Mouse (Mus musculus) lung, postnatal 10 days (tissue): ENCODE results near the gene Ddx43.

ENCODE experiments used
- DNase-seq: peaks from one replicate; pipeline ENCODE4 v3.0.0; 2021

Ddx43 gene

DNA sequence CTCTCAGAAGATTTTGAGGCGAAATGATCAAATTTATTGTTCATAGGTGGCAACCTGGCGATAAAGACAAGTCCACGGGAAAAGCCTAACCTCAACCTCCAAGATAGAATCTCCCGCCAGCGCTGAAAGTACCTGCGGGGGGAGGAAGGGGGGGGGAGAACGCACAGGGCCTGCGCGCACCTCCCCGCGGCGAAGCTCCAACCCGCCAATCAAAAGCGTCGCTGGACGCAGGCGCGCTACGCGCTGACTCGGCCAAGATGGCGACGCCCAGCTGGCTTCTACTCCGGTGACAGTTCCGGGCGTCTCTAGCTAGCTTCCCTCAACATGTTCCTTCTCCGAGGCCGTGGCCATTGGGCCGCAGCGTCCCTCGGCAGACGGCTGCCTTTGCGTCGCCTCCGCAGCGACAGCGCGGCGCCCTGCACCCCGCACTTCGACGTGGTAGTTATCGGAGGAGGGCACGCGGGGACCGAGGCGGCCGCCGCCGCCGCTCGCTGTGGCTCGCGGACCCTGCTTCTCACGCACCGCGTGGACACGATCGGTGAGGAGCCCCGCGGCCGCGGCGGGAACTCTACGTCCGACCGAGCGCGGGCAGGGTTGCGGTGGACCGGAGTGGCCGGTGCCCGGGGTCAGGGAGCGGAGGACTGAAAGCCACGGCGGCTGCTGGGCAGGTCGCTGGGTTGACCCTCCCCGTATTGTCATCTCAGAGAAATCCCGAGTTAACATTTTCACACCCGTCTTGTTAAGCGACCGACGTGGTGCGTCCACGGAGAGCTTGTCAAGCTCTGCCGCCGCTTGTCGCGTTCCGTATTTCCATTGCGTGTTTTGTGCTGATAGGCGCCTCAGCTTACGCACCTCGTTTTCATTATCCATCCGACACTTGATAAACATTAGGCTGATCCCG lies 52.6 kb downstream of the Ddx43 start, which contains the start of the genes Mto1 and Gm17324:
Gene Mto1, plus strand, starts transcription at position 236 of the 901 bp plus-strand sequence.
Gene Gm17324, minus strand, starts transcription at position 814 of the 901 bp plus-strand sequence.
- DNase-seq, result peak; percentile 90

DNA sequence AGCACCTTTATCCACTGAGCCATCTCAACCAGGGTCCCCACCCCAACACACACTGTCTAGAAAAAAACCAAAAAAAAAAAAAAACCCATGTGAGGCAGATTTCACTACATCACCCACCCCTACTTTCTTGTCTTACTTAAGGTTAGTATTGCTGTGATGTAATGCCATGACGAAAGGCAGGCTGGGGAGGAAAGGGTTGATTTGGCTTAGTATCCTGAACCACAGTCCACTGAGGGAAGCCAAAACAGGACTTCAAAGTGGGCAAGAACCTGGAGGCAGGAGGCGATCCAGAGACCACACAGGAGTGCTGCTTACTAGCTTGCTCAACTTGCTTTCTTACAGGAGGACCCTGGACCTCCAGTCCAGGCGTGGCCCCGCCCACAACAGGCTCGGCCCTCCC lies 54.8 kb downstream of the Ddx43 start:
- DNase-seq, result no peak

DNA sequence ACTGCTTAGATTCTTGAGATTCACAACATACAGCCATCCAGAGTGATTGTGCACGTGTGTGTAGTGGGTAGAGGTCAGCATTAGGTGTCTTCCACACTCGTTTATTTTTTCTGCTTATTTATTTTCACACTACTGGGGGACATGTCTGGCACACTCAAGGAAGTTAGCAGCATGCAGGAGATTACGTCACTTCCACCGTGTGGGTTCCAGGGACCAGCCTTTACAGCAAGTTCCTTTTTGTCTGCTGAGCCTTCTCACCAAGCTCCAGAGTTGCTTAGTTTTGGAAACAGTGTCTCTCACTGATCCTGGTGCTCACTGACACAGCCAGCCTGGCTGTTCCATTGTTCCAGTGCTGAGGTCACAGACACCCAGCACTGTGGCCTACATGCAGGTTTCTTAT lies 55.8 kb downstream of the Ddx43 start:
- peak; percentile 30 for DNase-seq

DNA sequence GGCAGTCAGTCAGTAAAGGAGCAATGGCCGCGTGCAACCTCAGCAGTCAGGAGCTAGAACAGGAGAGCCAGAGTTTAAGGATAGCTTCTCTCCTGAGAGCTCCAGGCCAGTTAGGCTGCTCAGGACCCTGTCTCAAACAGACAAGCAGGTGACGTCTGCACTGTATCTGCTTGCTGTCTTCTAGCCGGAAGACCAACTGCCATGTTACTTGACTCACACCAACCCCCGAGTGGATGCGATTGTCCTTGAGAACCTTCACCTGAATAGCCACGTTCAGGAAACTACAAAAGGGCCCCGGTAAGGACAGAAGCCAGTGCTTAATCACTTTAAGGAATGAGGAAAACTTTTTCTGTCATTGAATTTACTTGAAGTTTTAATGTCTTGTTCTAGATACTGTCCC lies 61.4 kb downstream of the Ddx43 start:
- DNase-seq, result no peak

DNA sequence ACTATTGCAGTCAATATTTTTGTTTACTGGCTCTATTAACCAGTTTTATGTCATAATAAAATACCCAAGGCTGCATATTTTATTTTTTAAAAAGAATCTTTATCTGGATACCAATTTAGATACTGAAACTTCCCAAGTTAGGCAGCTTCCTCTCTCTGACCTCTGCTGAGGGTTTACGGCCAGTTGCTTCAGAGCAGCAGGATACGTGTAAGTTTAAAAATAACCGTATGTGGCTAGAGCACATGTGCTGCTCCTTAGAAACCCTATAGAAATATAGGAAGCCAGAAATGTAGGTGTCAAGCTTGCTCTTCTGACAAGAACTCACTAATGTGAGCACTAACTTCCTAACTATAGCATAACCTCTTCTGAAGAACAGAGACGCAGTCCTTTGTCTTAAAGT lies 67.8 kb downstream of the Ddx43 start:
- no peak for DNase-seq

DNA sequence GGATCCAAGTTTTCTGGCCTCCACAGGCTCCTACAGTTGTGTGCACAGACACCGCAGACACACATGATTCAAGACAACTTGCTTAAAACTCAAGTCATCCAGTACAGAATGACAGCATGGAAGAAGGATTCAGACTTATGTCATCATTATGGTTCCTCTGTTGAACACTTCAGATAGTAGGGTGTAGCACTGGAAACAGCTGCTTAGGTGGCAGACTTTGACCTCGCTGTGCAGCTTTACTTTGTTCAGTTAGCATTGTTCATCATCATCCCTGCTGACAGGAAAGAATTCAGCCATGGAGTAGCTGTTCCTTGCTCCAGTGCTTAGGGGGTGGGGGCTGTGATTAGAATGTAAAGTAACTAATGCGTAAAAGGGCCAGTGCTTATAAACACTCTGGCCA lies 70.1 kb downstream of the Ddx43 start:
- no peak for DNase-seq
